Mouse (Mus musculus): Measurements from ENCODE around the gene Gtpbp2. TPM values are rescaled to one million over a fixed set of nuclear protein-coding genes. Genes with fewer than 3 reads are reported as not detected.
A peak's percentile ranks its signal among the peaks of the same experiment; 100 is the strongest.

The Gtpbp2 gene
- polyA plus RNA-seq (2015; fragmentation: Nextera tagmentation; extraction: Ambion mirVana), result 39.1 and 47.4 TPM in 2 replicates

DNA sequence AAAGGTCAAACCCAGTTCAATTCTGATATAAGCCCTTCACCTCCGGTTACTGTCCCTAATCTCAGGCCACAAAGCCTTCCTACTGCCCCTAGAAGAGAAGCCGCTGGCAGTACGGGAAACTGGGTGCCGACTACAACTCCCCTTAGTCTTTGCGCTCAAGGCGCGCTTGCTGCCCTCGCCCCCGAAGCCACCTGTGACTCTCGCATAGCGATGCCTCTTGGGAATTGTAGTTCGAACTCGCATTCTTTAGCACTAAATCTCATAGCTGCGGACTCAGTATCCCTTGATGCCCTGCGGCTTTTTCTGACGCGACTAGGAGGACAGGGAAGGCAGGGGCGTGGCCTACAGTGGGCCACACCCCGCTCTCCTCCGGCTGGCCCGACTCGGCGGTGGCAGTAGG, at the start of gene Gtpbp2:
Gene Gtpbp2, plus strand, starts transcription at position 347 of the 400 bp plus-strand sequence.
- H3K9me3 ChIP-seq (ENCODE audit: control insufficient read depth, low read length), result no peaks in the 10 kb centered on the region
- H3K9ac ChIP-seq (replicated peaks; ENCODE audit: low read depth, low read length), result peak within 1 kb of the TSS; percentile 73
- WGBS, result under 1% methylated on average over 23 of the region's 23 CpGs
- ATAC-seq, result peak; percentile 98
- H3K27ac ChIP-seq (ENCODE audit: low read length), result peak within 1 kb of the TSS; percentile 73
- H3K4me1 ChIP-seq (replicated peaks; ENCODE audit: control insufficient read depth, insufficient read depth, low read length), result peaks cover 22% of the 10 kb centered on the region
- H3K4me2 ChIP-seq (ENCODE audit: low read length), result peak within 1 kb of the TSS; percentile 81
- H3K36me3 ChIP-seq (ENCODE audit: control insufficient read depth, insufficient read depth), result peaks cover 7% of the 10 kb centered on the region
- H3K27me3 ChIP-seq (replicated peaks; ENCODE audit: control insufficient read depth, insufficient read depth, low read length), result no peaks in the 10 kb centered on the region; the same call in 1 of the 2 replicates
- H3K4me3 ChIP-seq (replicated peaks; ENCODE audit: low read length), result peak within 1 kb of the TSS; percentile 59

DNA sequence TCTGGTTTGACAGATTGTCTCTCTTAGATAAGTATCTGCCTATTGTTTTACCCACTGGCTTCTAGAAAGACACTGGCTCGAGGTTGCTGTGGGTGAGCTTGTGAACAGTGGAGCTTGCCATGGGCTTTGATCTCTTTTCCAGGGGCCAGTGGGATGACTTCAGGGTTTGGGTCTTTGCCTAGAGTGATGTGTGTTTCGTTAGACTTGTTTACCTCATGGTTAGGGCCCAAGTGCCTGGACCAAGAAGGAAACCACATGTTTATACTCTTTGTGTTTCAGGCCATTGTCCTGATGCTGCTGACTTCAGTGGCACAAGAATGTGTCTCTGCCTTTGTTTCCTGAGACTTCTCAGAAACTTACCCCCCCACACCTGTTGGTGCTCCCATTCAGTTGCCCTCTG, 45.3 kb upstream of the Gtpbp2 start:
- ATAC-seq, result no peak
- Histone ChIP-seq H3K27ac (ENCODE audit: low read length) (no peak overlapping the region), H3K4me2 (ENCODE audit: low read length) (no peak overlapping the region), H3K4me1 (replicated peaks; ENCODE audit: control insufficient read depth, insufficient read depth, low read length) (peaks cover 10% of the 10 kb centered on the region), H3K36me3 (ENCODE audit: control insufficient read depth, insufficient read depth) (peaks cover 5% of the 10 kb centered on the region; the same call in 1 of the 2 replicates), H3K9me3 (ENCODE audit: control insufficient read depth, low read length) (no peaks in the 10 kb centered on the region), H3K27me3 (replicated peaks; ENCODE audit: control insufficient read depth, insufficient read depth, low read length) (no peaks in the 10 kb centered on the region), H3K4me3 (replicated peaks; ENCODE audit: low read length) (no peak overlapping the region), H3K9ac (replicated peaks; ENCODE audit: low read depth, low read length) (no peak overlapping the region)
- WGBS, result 68% methylated on average over 2 of the region's 2 CpGs

DNA sequence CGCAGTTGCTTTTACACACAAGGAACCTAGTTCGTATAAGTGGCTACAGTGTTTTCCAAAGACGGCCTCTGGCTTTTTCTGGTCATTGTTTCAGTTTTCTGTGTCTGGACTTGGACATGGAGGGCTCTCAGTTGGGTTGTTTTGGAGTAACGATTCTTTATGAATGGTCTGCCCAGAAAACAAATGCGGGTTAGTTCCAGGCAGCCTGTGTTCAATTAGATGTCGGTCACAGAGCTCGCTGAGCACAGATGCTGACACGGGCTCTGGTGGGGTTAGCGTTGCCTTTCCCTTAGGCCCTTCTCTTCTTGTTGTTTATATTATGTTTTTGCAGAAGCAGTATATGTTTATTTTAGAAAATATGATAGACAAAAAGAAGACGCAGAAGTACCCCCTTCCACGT, 44.7 kb upstream of the Gtpbp2 start:
- H3K4me1 ChIP-seq (replicated peaks; ENCODE audit: control insufficient read depth, insufficient read depth, low read length), result peaks cover 10% of the 10 kb centered on the region
- H3K4me3 ChIP-seq (replicated peaks; ENCODE audit: low read length), result no peak overlapping the region
- H3K9me3 ChIP-seq (ENCODE audit: control insufficient read depth, low read length), result no peaks in the 10 kb centered on the region
- no peak overlapping the region for H3K9ac ChIP-seq (replicated peaks; ENCODE audit: low read depth, low read length)
- WGBS, result 75% methylated on average over 11 of the region's 11 CpGs
- H3K27me3 ChIP-seq (replicated peaks; ENCODE audit: control insufficient read depth, insufficient read depth, low read length), result no peaks in the 10 kb centered on the region
- H3K27ac ChIP-seq (ENCODE audit: low read length), result no peak overlapping the region
- no peak overlapping the region for H3K4me2 ChIP-seq (ENCODE audit: low read length)
- peaks cover 5% of the 10 kb centered on the region; the same call in 1 of the 2 replicates for H3K36me3 ChIP-seq (ENCODE audit: control insufficient read depth, insufficient read depth)
- no peak for ATAC-seq

DNA sequence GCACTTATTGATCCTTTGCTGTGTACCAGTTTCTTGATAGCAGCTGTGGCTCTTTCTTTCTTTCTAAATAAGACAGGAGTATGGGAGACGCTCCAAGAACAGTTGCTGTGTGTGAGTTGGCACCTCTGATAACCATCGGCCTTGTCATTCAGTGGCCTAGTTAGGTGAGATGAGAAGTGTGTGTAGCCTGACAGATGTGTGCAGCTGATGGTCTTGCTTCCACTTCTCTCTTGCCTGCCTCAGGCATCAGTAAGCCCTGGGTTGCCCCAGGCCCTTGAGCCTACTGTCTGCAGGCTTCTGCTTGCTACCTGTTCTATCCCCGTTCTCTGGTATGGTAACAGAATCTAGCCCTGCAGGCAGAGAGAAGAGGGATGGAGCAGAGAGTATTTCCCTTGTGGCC, 44.0 kb upstream of the Gtpbp2 start:
- H3K27me3 ChIP-seq (replicated peaks; ENCODE audit: control insufficient read depth, insufficient read depth, low read length), result no peaks in the 10 kb centered on the region
- H3K4me3 ChIP-seq (replicated peaks; ENCODE audit: low read length), result no peak overlapping the region
- no peaks in the 10 kb centered on the region for H3K9me3 ChIP-seq (ENCODE audit: control insufficient read depth, low read length)
- ATAC-seq, result no peak
- H3K9ac ChIP-seq (replicated peaks; ENCODE audit: low read depth, low read length), result no peak overlapping the region
- H3K27ac ChIP-seq (ENCODE audit: low read length), result no peak overlapping the region
- H3K4me1 ChIP-seq (replicated peaks; ENCODE audit: control insufficient read depth, insufficient read depth, low read length), result peaks cover 3% of the 10 kb centered on the region; the same call in 1 of the 2 replicates
- H3K4me2 ChIP-seq (ENCODE audit: low read length), result no peak overlapping the region
- 94% methylated on average over 3 of the region's 3 CpGs for WGBS
- H3K36me3 ChIP-seq (ENCODE audit: control insufficient read depth, insufficient read depth), result peaks cover 5% of the 10 kb centered on the region; the same call in 1 of the 2 replicates

DNA sequence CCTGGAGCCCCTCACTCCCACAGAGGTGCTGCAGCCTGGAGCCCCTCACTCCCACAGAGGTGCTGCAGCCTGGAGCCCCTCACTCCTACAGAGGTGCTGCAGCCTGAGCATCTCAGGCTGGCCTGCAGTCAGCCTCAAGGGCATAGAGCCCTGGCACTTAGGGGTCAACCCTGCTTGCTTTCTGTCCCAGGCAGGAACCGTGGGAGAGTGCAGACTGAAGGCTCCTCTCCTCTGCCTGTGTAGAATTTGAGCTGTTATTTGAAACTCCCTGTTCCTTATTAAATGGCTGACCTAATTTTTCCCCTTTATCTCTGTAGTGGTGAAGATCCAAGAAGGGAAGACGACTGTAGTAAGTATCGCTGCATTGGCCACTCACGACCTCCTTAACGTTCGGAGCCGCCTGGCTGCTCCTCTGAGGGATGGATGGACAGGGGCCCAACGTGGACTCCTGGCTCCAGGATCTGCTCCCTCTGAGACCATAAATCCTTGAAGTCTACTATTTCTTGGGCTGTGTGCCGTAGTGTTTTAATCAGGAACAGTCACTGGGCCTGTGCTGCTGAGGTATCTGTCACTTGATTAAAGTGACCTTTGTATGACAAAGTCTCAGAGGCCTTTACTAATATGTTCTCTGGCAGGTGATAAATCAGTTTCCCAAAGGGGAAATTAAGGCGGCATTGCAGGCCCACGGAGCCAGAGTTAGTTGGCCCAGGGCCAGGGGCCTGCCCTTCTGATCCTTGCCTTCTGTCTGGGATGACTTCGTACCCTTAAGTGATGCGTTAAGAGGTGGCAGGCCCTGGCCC, 43.0 kb upstream of the Gtpbp2 start:
- Histone ChIP-seq H3K27me3 (replicated peaks; ENCODE audit: control insufficient read depth, insufficient read depth, low read length) (no peaks in the 10 kb centered on the region), H3K4me2 (ENCODE audit: low read length) (no peak overlapping the region), H3K9ac (replicated peaks; ENCODE audit: low read depth, low read length) (no peak overlapping the region), H3K4me3 (replicated peaks; ENCODE audit: low read length) (no peak overlapping the region), H3K9me3 (ENCODE audit: control insufficient read depth, low read length) (no peaks in the 10 kb centered on the region), H3K27ac (ENCODE audit: low read length) (no peak overlapping the region), H3K36me3 (ENCODE audit: control insufficient read depth, insufficient read depth) (peaks cover 5% of the 10 kb centered on the region; the same call in 1 of the 2 replicates), H3K4me1 (replicated peaks; ENCODE audit: control insufficient read depth, insufficient read depth, low read length) (no peaks in the 10 kb centered on the region)
- 88% methylated on average over 13 of the region's 13 CpGs for WGBS
- ATAC-seq, result no peak

DNA sequence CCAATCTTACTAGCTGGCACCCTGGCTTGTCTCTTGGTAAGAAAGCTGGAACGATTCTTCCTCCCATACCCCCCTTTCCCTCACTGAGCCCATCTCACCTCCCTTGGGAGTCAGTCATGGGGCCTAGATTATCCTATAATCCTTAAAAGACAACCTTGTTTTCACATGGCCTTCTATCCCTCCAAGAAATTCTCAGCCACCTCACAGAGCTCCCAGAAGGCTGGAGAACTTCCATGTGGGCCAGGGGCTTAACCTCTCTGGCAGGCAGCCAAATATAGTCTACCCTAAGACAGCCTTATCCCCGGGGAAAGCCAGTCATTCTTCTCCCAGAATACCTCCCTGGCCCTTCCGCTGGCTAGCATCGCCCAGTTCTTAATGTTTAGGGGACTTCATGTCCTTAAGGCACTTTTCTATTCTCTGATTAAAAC, 42.4 kb upstream of the Gtpbp2 start:
- 70% methylated on average over 4 of the region's 4 CpGs for WGBS
- no peaks in the 10 kb centered on the region for H3K9me3 ChIP-seq (ENCODE audit: control insufficient read depth, low read length)
- peaks cover 5% of the 10 kb centered on the region for H3K36me3 ChIP-seq (ENCODE audit: control insufficient read depth, insufficient read depth)
- no peak overlapping the region for H3K27ac ChIP-seq (ENCODE audit: low read length)
- H3K4me3 ChIP-seq (replicated peaks; ENCODE audit: low read length), result no peak overlapping the region
- H3K9ac ChIP-seq (replicated peaks; ENCODE audit: low read depth, low read length), result no peak overlapping the region
- H3K4me1 ChIP-seq (replicated peaks; ENCODE audit: control insufficient read depth, insufficient read depth, low read length), result no peaks in the 10 kb centered on the region
- ATAC-seq, result no peak
- no peaks in the 10 kb centered on the region for H3K27me3 ChIP-seq (replicated peaks; ENCODE audit: control insufficient read depth, insufficient read depth, low read length)
- H3K4me2 ChIP-seq (ENCODE audit: low read length), result no peak overlapping the region

DNA sequence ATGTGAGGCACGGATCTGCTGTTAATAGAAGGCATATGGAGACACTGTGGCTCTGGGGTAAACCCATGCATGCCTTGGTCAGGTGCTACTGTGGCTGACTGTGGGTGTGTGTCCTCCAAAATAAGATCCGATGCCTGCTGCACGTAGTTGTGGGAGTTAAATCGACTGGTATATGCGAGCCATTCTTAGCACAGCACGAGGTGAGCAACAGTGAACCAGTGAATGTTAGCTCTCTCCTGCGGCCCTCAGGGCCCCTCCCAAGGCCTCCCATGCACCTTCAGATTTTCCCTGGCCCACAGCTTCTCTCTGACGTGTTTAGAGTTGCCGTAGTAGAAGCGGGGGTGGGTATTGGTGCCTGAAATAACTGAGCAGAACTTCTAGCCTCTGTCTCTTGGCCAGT, 41.2 kb upstream of the Gtpbp2 start:
- WGBS, result 94% methylated on average over 10 of the region's 10 CpGs
- Histone ChIP-seq H3K36me3 (ENCODE audit: control insufficient read depth, insufficient read depth) (peaks cover 5% of the 10 kb centered on the region), H3K27ac (ENCODE audit: low read length) (no peak overlapping the region)

DNA sequence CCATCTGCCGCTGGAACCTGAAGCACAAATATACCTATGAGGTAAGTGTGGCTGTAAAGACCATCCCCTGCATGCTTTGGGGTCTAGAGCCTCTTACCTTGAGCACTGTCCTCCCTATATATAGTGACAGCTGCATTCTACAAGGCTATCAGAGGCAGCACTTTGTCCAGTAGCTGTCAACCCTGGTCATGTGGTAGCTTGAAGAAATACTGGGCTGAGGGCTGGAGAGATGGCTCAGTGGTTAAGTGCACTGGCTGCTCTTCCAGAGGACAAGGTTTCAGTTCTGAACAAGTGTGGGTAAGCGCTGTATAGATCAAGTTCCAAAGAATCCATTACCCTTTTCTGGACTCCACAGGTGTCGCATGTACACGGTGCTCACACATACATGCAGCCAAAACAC, 38.0 kb upstream of the Gtpbp2 start:
- Histone ChIP-seq H3K4me2 (ENCODE audit: low read length) (no peak overlapping the region), H3K27me3 (replicated peaks; ENCODE audit: control insufficient read depth, insufficient read depth, low read length) (no peaks in the 10 kb centered on the region), H3K9me3 (ENCODE audit: control insufficient read depth, low read length) (no peaks in the 10 kb centered on the region), H3K36me3 (ENCODE audit: control insufficient read depth, insufficient read depth) (peaks cover 25% of the 10 kb centered on the region), H3K9ac (replicated peaks; ENCODE audit: low read depth, low read length) (no peak overlapping the region), H3K4me1 (replicated peaks; ENCODE audit: control insufficient read depth, insufficient read depth, low read length) (no peaks in the 10 kb centered on the region), H3K4me3 (replicated peaks; ENCODE audit: low read length) (no peak overlapping the region), H3K27ac (ENCODE audit: low read length) (no peak overlapping the region)
- ATAC-seq, result no peak
- 95% methylated on average over 4 of the region's 4 CpGs for whole genome bisulfite sequencing

More for the DNA sequence above, 41.2 kb upstream of the Gtpbp2 start:
- Histone ChIP-seq H3K4me1 (replicated peaks; ENCODE audit: control insufficient read depth, insufficient read depth, low read length) (no peaks in the 10 kb centered on the region), H3K4me2 (ENCODE audit: low read length) (no peak overlapping the region), H3K9me3 (ENCODE audit: control insufficient read depth, low read length) (no peaks in the 10 kb centered on the region), H3K9ac (replicated peaks; ENCODE audit: low read depth, low read length) (no peak overlapping the region), H3K27me3 (replicated peaks; ENCODE audit: control insufficient read depth, insufficient read depth, low read length) (no peaks in the 10 kb centered on the region), H3K4me3 (replicated peaks; ENCODE audit: low read length) (no peak overlapping the region)
- no peak for ATAC-seq

DNA sequence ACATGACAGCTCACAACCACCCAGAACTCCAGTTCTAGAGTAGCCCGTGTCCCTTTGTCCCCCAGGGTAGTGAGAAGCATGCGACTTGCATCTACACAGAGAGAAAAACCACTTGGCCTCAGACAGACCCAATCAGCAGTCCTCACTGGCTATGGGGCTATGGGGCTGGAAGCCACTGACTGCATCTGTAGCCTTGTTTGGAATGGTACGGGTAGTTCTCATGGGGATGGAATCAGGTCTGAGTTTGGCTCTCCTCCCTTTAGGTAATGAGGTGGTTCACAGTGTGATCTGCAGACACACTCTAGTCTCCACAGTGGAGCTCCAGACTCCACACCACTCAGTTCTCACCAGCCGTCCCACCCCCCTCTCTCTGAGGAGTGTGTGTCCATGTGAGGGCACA, 37.5 kb upstream of the Gtpbp2 start:
- WGBS, result 92% methylated on average over 4 of the region's 4 CpGs
- H3K4me3 ChIP-seq (replicated peaks; ENCODE audit: low read length), result no peak overlapping the region
- H3K9me3 ChIP-seq (ENCODE audit: control insufficient read depth, low read length), result no peaks in the 10 kb centered on the region
- no peak overlapping the region for H3K9ac ChIP-seq (replicated peaks; ENCODE audit: low read depth, low read length)
- H3K27me3 ChIP-seq (replicated peaks; ENCODE audit: control insufficient read depth, insufficient read depth, low read length), result no peaks in the 10 kb centered on the region
- no peak overlapping the region for H3K4me2 ChIP-seq (ENCODE audit: low read length)
- H3K36me3 ChIP-seq (ENCODE audit: control insufficient read depth, insufficient read depth), result peaks cover 25% of the 10 kb centered on the region
- no peak overlapping the region for H3K27ac ChIP-seq (ENCODE audit: low read length)
- H3K4me1 ChIP-seq (replicated peaks; ENCODE audit: control insufficient read depth, insufficient read depth, low read length), result no peaks in the 10 kb centered on the region
- ATAC-seq, result no peak
